Mouse (Mus musculus) adrenal gland, adult (tissue): ENCODE data around the gene Khnyn.
A peak's percentile ranks its signal among the peaks of the same experiment; 100 is the strongest.

ENCODE experiments used
- DNase-seq, 2 experiments: peaks; one replicate each; pipeline ENCODE4 v3.0.0; 2022 to 2023; ENCODE audit warnings: low spot score in 1 of 2; ENCODE audit not compliant: inconsistent age in 2 of 2

The Khnyn gene

GRCm38 (mm10) chr14:55873242-55873713 lies 11.5 kb upstream of the Khnyn start:
- no peak for DNase-seq

GRCm38 (mm10) chr14:55873714-55874683 lies 10.7 kb upstream of the Khnyn start:
- peak; percentile 79 to 93 for DNase-seq

- DNase-seq, result no peak
Observed at GRCm38 (mm10) chr14:55877469-55878315, 7.1 kb upstream of the Khnyn start.

- no peak for DNase-seq
Observed at GRCm38 (mm10) chr14:55878316-55878940, 6.3 kb upstream of the Khnyn start.

- peak; percentile 72 to 92 for DNase-seq
Observed at GRCm38 (mm10) chr14:55879623-55880022, 5.1 kb upstream of the Khnyn start.

- DNase-seq, result no peak
Observed at GRCm38 (mm10) chr14:55880982-55881381, 3.8 kb upstream of the Khnyn start.

- no peak for DNase-seq
Observed at GRCm38 (mm10) chr14:55882171-55882641, 2.5 kb upstream of the Khnyn start.

- DNase-seq, result peak in 1 of 2 experiments; percentile 34
Observed at GRCm38 (mm10) chr14:55883149-55883661, 1.5 kb upstream of the Khnyn start.

GRCm38 (mm10) chr14:55883663-55884062 lies 1.1 kb upstream of the Khnyn start:
- no peak for DNase-seq

GRCm38 (mm10) chr14:55884166-55884565 lies 581 bp upstream of the Khnyn start, which contains the start of gene Cbln3:
Cbln3 (minus strand) TSS chr14:55884392.
- DNase-seq, result peak; percentile 87 to 90

- DNase-seq, result peak; percentile 44 to 82
Observed at GRCm38 (mm10) chr14:55885114-55885790, 505 bp downstream of the Khnyn start.

- peak in 1 of 2 experiments; percentile 53 for DNase-seq
Observed at GRCm38 (mm10) chr14:55885791-55886271, 1.1 kb downstream of the Khnyn start.

GRCm38 (mm10) chr14:55886571-55887382 lies 2.0 kb downstream of the Khnyn start:
- DNase-seq, result peak in 1 of 2 experiments; percentile 42

GRCm38 (mm10) chr14:55897671-55898070 lies 12.9 kb downstream of the Khnyn start:
- peak; percentile 18 to 60 for DNase-seq

- peak in 1 of 2 experiments; percentile 49 for DNase-seq
Observed at GRCm38 (mm10) chr14:55898947-55899346, 14.2 kb downstream of the Khnyn start.

- peak; percentile 89 to 94 for DNase-seq
Observed at GRCm38 (mm10) chr14:55899701-55900413, 15.1 kb downstream of the Khnyn start, which contains the start of gene Sdr39u1. Sdr39u1 (minus strand) TSS chr14:55900293.

- no peak for DNase-seq
Observed at GRCm38 (mm10) chr14:55900414-55900755, 15.6 kb downstream of the Khnyn start.

GRCm38 (mm10) chr14:55905518-55905917 lies 20.8 kb downstream of the Khnyn start:
- peak in 1 of 2 experiments; percentile 38 for DNase-seq
